Mouse (Mus musculus) embryonic facial prominence, embryonic 13.5 days (tissue): ENCODE measurements at regions not wholly inside any gene's neighbourhood (a gene's known extent, or its start where the extent isn't known, plus 50 kb on each side); places are given as distances from the start of the nearest gene placed in this dataset.

Experiments
- ATAC-seq: fragments of 200-750 bp; cut with Nextera tagmentation; 2 replicates; pipeline ENCODE4 v1.8.0; 2017; ENCODE audit warnings: low read depth; ENCODE audit not compliant: insufficient number of reproducible peaks, insufficient read depth, low FRiP score, low TSS enrichment
- H3K27ac ChIP-seq: fragments of 300-500 bp; sonication (generic); 2 replicates; pipeline ENCODE4 v1.5.1; 2015; ENCODE audit warnings: moderate library complexity, mild to moderate bottlenecking, inconsistent platforms
- H3K27me3 ChIP-seq: fragments of 300-500 bp; sonication (generic); 2 replicates; pipeline ENCODE4 v1.6.1; 2015; ENCODE audit warnings: mild to moderate bottlenecking, inconsistent platforms
- H3K36me3 ChIP-seq: fragments of 300-500 bp; sonication (generic); 2 replicates; pipeline ENCODE4 v1.6.1; 2015; ENCODE audit warnings: mild to moderate bottlenecking, inconsistent platforms
- H3K4me1 ChIP-seq: fragments of 300-500 bp; sonication (generic); 2 replicates; pipeline ENCODE4 v1.6.1; 2015; ENCODE audit warnings: inconsistent platforms
- H3K4me2 ChIP-seq: fragments of 300-500 bp; sonication (generic); 2 replicates; pipeline ENCODE4 v1.6.1; 2015; ENCODE audit warnings: moderate library complexity, mild to moderate bottlenecking, inconsistent platforms
- H3K4me3 ChIP-seq: fragments of 300-500 bp; sonication (generic); 2 replicates; pipeline ENCODE4 v1.5.1; 2015; ENCODE audit warnings: mild to moderate bottlenecking, inconsistent platforms
- H3K9ac ChIP-seq: fragments of 300-500 bp; sonication (generic); 2 replicates; pipeline ENCODE4 v1.6.1; 2015; ENCODE audit warnings: mild to moderate bottlenecking, inconsistent platforms
- H3K9me3 ChIP-seq: fragments of 300-500 bp; sonication (generic); 2 replicates; pipeline ENCODE4 v1.6.1; 2016; ENCODE audit warnings: inconsistent platforms
- WGBS: fragments of 180-500 bp; shearing (Covaris S2); methylation state at CpG from one replicate; pipeline ENCODE4 v1.1.7; 2015; ENCODE audit warnings: mixed read lengths; 5-methylcytosine and 5-hydroxymethylcytosine counted together

- Histone ChIP-seq H3K36me3 (no peaks in the 10 kb centered on the region), H3K9ac (no peak overlapping the region), H3K4me1 (0 out of 2 replicates have a peak, but pooled peaks cover 3% of the 10 kb centered on the region), H3K27me3 (no peaks in the 10 kb centered on the region), H3K4me3 (no peak overlapping the region), H3K27ac (no peak overlapping the region), H3K9me3 (no peaks in the 10 kb centered on the region), H3K4me2 (no peak overlapping the region)
- WGBS = 39% methylated on average over 3 of the region's 3 CpGs
- ATAC-seq = no peak
These were observed 84.9 kb downstream of the Impad1 start for GRCm38 (mm10) chr4:4708261-4708660.

DNA sequence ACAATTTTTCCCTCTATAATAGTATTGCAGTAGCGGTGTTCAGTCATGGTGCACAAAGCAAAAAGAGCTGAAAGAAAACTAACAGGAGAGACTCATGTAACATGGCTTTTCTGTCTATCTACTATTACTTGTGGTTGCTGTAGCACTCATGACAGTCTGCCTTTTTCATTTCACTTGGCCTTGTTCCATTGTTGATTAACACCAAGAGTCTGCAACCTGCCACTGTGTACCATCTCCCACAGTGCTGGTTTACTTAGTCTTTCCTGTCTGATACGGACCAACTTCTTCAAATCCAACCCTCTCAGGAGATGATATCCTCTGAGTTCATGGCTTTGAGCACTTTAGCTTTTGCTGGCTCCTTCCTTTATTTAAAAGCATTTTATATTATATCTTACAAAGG is 94.1 kb downstream of the Impad1 start:
- Histone ChIP-seq H3K4me1 (no peaks in the 10 kb centered on the region), H3K4me2 (no peak overlapping the region), H3K4me3 (no peak overlapping the region), H3K9ac (no peak overlapping the region), H3K27me3 (no peaks in the 10 kb centered on the region), H3K27ac (no peak overlapping the region), H3K9me3 (no peaks in the 10 kb centered on the region), H3K36me3 (no peaks in the 10 kb centered on the region)
- no peak for ATAC-seq
- 84% methylated on average over 2 of the region's 2 CpGs for WGBS

- WGBS = 79% methylated on average over 1 of the region's 1 CpGs
- no peaks in the 10 kb centered on the region for H3K27me3 ChIP-seq
- no peaks in the 10 kb centered on the region for H3K9me3 ChIP-seq
- no peak overlapping the region for H3K4me3 ChIP-seq
- H3K4me2 ChIP-seq = no peak overlapping the region
- no peak overlapping the region for H3K9ac ChIP-seq
- no peak for ATAC-seq
- H3K4me1 ChIP-seq = no peaks in the 10 kb centered on the region
- no peaks in the 10 kb centered on the region for H3K36me3 ChIP-seq
- H3K27ac ChIP-seq = no peak overlapping the region
These were observed 97.7 kb downstream of the Impad1 start for GRCm38 (mm10) chr4:4695413-4695812.

DNA sequence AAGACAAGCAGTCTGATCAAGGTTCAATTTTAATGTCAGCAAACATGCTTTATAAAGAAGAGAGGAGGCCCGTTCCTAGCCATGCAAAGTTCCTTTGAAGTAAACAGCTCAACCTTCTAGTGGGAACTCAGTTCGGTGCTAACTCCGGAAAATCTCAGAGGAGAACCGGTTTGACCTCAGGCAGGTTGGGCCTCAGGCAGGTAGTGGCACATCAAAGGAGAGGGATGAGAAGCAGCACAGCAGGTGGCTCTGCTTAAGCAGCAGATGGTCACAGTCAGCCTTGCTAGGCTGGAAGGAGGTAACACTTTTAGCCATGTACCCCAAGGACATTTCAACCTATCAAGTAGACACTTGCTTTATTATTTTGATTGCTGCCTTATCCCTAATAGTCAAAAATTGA is 106.2 kb downstream of the Impad1 start:
- Histone ChIP-seq H3K9me3 (no peaks in the 10 kb centered on the region), H3K4me2 (no peak overlapping the region), H3K36me3 (no peaks in the 10 kb centered on the region), H3K27ac (no peak overlapping the region), H3K4me3 (no peak overlapping the region), H3K4me1 (no peaks in the 10 kb centered on the region), H3K9ac (no peak overlapping the region), H3K27me3 (no peaks in the 10 kb centered on the region)
- ATAC-seq = no peak
- 15% methylated on average over 4 of the region's 4 CpGs for WGBS

GRCm38 (mm10) chr4:4674607-4675006 is 118.5 kb downstream of the Impad1 start:
- Histone ChIP-seq H3K9ac (no peak overlapping the region), H3K27ac (no peak overlapping the region), H3K4me2 (no peak overlapping the region), H3K4me3 (no peak overlapping the region), H3K9me3 (no peaks in the 10 kb centered on the region), H3K4me1 (no peaks in the 10 kb centered on the region), H3K36me3 (no peaks in the 10 kb centered on the region), H3K27me3 (no peaks in the 10 kb centered on the region)
- no peak for ATAC-seq

GRCm38 (mm10) chr4:4650251-4650650 is 142.9 kb downstream of the Impad1 start:
- Histone ChIP-seq H3K4me3 (no peak overlapping the region), H3K4me1 (0 out of 2 replicates have a peak, but pooled peaks cover 5% of the 10 kb centered on the region), H3K9ac (no peak overlapping the region), H3K27ac (0 out of 2 replicates have a peak overlapping the region, but pooled peaks have one; percentile 39), H3K27me3 (no peaks in the 10 kb centered on the region), H3K4me2 (no peak overlapping the region), H3K36me3 (no peaks in the 10 kb centered on the region), H3K9me3 (no peaks in the 10 kb centered on the region)
- ATAC-seq = no peak
- WGBS = 38% methylated on average over 1 of the region's 1 CpGs

GRCm38 (mm10) chr4:4645264-4645663 is 147.9 kb downstream of the Impad1 start:
- Histone ChIP-seq H3K4me2 (no peak overlapping the region), H3K9ac (no peak overlapping the region), H3K9me3 (no peaks in the 10 kb centered on the region), H3K27ac (no peak overlapping the region), H3K27me3 (no peaks in the 10 kb centered on the region), H3K36me3 (no peaks in the 10 kb centered on the region), H3K4me3 (no peak overlapping the region), H3K4me1 (no peaks in the 10 kb centered on the region)
- no peak for ATAC-seq
- WGBS = 61% methylated on average over 1 of the region's 1 CpGs

- H3K9ac ChIP-seq = no peak overlapping the region
- ATAC-seq = no peak
- H3K27ac ChIP-seq = no peak overlapping the region
- H3K4me3 ChIP-seq = no peak overlapping the region
- no peaks in the 10 kb centered on the region for H3K9me3 ChIP-seq
- no peak overlapping the region for H3K4me2 ChIP-seq
- no peaks in the 10 kb centered on the region for H3K36me3 ChIP-seq
- peaks cover 26% of the 10 kb centered on the region for H3K4me1 ChIP-seq
- no peaks in the 10 kb centered on the region for H3K27me3 ChIP-seq
These were observed 156.9 kb downstream of the Impad1 start for GRCm38 (mm10) chr4:4636258-4636657.

GRCm38 (mm10) chr4:4635856-4636255 is 157.3 kb downstream of the Impad1 start:
- Histone ChIP-seq H3K9me3 (no peaks in the 10 kb centered on the region), H3K27me3 (no peaks in the 10 kb centered on the region), H3K9ac (no peak overlapping the region), H3K4me2 (no peak overlapping the region), H3K27ac (peak overlapping the region; percentile 16; the same call in 1 of the 2 replicates), H3K36me3 (no peaks in the 10 kb centered on the region), H3K4me1 (peaks cover 26% of the 10 kb centered on the region), H3K4me3 (no peak overlapping the region)
- no peak for ATAC-seq
- 35% methylated on average over 1 of the region's 1 CpGs for WGBS

- H3K4me3 ChIP-seq = no peak overlapping the region
- no peaks in the 10 kb centered on the region for H3K27me3 ChIP-seq
- H3K4me2 ChIP-seq = peak overlapping the region; percentile 18
- peaks cover 26% of the 10 kb centered on the region for H3K4me1 ChIP-seq
- H3K9ac ChIP-seq = no peak overlapping the region
- no peaks in the 10 kb centered on the region for H3K36me3 ChIP-seq
- no peaks in the 10 kb centered on the region for H3K9me3 ChIP-seq
- 0 out of 2 replicates have a peak overlapping the region, but pooled peaks have one; percentile 28 for H3K27ac ChIP-seq
- ATAC-seq = no peak
- 21% methylated on average over 6 of the region's 6 CpGs for WGBS
These were observed 157.8 kb downstream of the Impad1 start for GRCm38 (mm10) chr4:4635338-4635737.

- H3K4me2 ChIP-seq = no peak overlapping the region
- ATAC-seq = no peak
- no peak overlapping the region for H3K4me3 ChIP-seq
- H3K27ac ChIP-seq = peak overlapping the region; percentile 28; the same call in 1 of the 2 replicates
- WGBS = 8% methylated on average over 3 of the region's 3 CpGs
- H3K9ac ChIP-seq = no peak overlapping the region
- peaks cover 26% of the 10 kb centered on the region for H3K4me1 ChIP-seq
- no peaks in the 10 kb centered on the region for H3K27me3 ChIP-seq
- no peaks in the 10 kb centered on the region for H3K9me3 ChIP-seq
- no peaks in the 10 kb centered on the region for H3K36me3 ChIP-seq
These were observed 158.5 kb downstream of the Impad1 start for GRCm38 (mm10) chr4:4634646-4635045.

GRCm38 (mm10) chr4:4630750-4631149 is 162.4 kb downstream of the Impad1 start:
- WGBS = 50% methylated on average over 2 of the region's 2 CpGs
- Histone ChIP-seq H3K4me3 (no peak overlapping the region), H3K4me1 (peaks cover 18% of the 10 kb centered on the region), H3K27me3 (no peaks in the 10 kb centered on the region), H3K36me3 (no peaks in the 10 kb centered on the region), H3K27ac (no peak overlapping the region), H3K9me3 (no peaks in the 10 kb centered on the region), H3K4me2 (no peak overlapping the region), H3K9ac (no peak overlapping the region)
- no peak for ATAC-seq

DNA sequence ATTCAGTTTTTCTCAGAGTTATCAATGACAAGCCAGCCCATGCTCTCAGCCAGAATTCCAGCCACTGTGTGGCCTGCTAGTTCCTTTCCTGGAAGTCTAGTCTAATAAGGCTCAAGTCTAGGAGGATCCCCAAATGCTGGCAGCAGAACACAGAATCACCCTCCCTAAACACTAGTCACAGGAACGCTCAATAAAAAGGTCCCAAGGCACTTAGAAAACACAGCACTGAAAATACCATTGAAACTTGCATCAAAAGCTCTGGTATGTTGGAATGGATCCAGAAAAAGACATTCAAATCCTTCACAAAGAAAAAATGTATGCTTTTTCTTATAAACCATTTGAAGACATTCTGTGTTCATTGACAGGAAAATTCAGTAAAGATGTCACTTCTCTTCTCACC is 163.9 kb downstream of the Impad1 start:
- H3K27ac ChIP-seq = no peak overlapping the region
- H3K27me3 ChIP-seq = no peaks in the 10 kb centered on the region
- H3K4me2 ChIP-seq = no peak overlapping the region
- 31% methylated on average over 1 of the region's 1 CpGs for WGBS
- no peaks in the 10 kb centered on the region for H3K36me3 ChIP-seq
- H3K9ac ChIP-seq = no peak overlapping the region
- H3K9me3 ChIP-seq = no peaks in the 10 kb centered on the region
- no peak overlapping the region for H3K4me3 ChIP-seq
- peaks cover 7% of the 10 kb centered on the region for H3K4me1 ChIP-seq
- no peak for ATAC-seq
